Mouse (Mus musculus): Measurements from ENCODE around the gene Mapk12. TPM values are rescaled to one million over a fixed set of nuclear protein-coding genes. Genes with fewer than 3 reads are reported as not detected.

Gene Mapk12
- polyA plus RNA-seq, 1 experiment from 2014 or later = 6.4 TPM

DNA sequence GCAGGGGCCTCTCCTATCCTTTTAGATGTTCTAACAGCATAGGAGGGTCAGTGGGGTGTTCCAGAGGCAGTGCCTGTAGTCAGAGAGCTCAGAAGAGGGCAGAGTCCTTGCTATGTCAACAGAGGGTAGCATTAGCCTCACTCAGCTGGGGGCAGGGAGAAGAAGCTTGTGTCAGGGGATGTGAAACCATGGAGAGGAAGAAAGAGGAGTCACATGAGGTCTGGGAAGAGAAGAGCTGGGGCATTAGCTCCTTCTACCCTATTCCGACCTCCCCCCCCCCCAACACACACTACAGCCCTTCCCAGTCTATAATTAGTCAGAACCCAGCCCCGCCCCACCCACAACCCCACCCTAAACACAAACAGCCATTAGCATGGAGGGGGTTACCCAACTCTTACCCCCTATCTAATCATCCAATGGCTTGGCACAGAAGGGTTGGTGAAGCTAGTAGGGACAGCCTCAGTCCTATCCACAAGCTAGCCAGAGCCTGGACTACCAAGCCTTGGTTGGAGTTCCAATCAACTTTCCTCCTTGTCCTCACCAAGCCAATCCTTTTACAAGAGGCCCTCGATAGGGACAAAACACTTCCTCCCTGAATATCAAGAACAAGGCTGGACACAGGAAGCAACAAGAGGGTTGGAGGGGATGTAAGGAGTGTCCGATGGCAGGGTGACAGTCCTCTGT, 37.2 kb upstream of the Mapk12 start:
- 67% methylated on average over 4 of the region's 4 CpGs for WGBS

GRCm38 (mm10) chr15:89177121-89177520, 36.6 kb upstream of the Mapk12 start:
- Histone ChIP-seq H3K4me3 (0 out of 2 replicates have a peak overlapping the region, but pooled peaks have one; percentile 5), H3K4me1 (peaks cover 87% of the 10 kb centered on the region), H3K9ac (no peak overlapping the region; the same call in 1 of the 2 replicates), H3K27ac (peak overlapping the region; percentile 22; the same call in 1 of the 2 replicates), H3K27me3 (no peaks in the 10 kb centered on the region), H3K4me2 (replicated peaks) (peak overlapping the region; percentile 96), H3K36me3 (no peaks in the 10 kb centered on the region), H3K9me3 (no peaks in the 10 kb centered on the region)
- 9% methylated on average over 5 of the region's 5 CpGs for WGBS
- ATAC-seq (ENCODE audit: low FRiP score, low read depth) = no peak

More for the DNA sequence above, 37.2 kb upstream of the Mapk12 start:
- peak overlapping the region; percentile 96 for H3K4me2 ChIP-seq (replicated peaks)
- H3K9me3 ChIP-seq = no peaks in the 10 kb centered on the region
- no peaks in the 10 kb centered on the region for H3K36me3 ChIP-seq
- 0 out of 2 replicates have a peak overlapping the region, but pooled peaks have one; percentile 5 for H3K4me3 ChIP-seq
- 0 out of 2 replicates have a peak overlapping the region, but pooled peaks have one; percentile 22 for H3K27ac ChIP-seq
- no peak for ATAC-seq (ENCODE audit: low FRiP score, low read depth)
- H3K27me3 ChIP-seq = no peaks in the 10 kb centered on the region
- peaks cover 87% of the 10 kb centered on the region for H3K4me1 ChIP-seq
- H3K9ac ChIP-seq = no peak overlapping the region; the same call in 1 of the 2 replicates

DNA sequence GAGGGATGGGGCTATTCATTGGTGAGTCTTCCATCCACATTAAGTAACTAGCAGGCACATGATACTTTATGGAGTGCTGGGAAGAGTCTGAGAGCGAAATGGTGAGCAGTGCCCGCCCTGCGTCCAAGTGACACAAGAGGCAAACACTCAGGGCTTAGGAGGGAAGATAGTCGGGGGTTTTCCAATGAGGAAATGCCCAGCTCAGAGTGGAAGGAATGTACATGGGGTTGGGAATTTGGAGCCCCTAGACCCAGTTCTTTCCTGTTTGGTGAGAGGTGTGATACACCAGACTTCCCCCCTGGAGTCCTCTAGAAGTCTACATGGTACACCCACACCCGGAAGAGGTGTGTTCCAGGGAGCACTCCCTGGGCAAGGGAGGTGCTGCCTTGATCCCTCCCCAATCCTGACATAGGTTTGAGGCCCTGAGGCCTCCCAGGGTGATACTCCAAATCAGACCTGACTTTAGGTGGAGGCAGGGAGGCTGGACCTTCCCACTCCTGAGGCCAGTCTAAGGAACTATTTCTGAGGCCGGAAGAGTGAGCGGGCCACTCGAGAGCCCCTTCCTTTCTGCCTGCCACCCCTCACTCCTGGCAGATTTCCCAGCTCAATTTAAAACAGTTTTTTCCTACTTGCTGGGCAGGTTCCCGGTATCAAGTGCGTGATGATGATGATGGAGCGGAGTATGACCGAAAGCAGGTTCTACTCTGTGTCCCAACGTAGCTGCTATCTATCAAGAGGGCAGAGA, 35.1 kb upstream of the Mapk12 start:
- no peaks in the 10 kb centered on the region for H3K36me3 ChIP-seq
- H3K27me3 ChIP-seq = no peaks in the 10 kb centered on the region
- H3K9ac ChIP-seq = no peak overlapping the region
- no peak for ATAC-seq (ENCODE audit: low FRiP score, low read depth)
- peak overlapping the region; percentile 19; the same call in 1 of the 2 replicates for H3K4me2 ChIP-seq (replicated peaks)
- no peak overlapping the region for H3K4me3 ChIP-seq
- no peaks in the 10 kb centered on the region for H3K9me3 ChIP-seq
- peaks cover 88% of the 10 kb centered on the region for H3K4me1 ChIP-seq
- WGBS = 64% methylated on average over 13 of the region's 13 CpGs
- peak overlapping the region; percentile 22; the same call in 1 of the 2 replicates for H3K27ac ChIP-seq

- ATAC-seq (ENCODE audit: low FRiP score, low read depth) = no peak
- Histone ChIP-seq H3K9ac (no peak overlapping the region), H3K27me3 (no peaks in the 10 kb centered on the region), H3K4me1 (peaks cover 95% of the 10 kb centered on the region), H3K36me3 (no peaks in the 10 kb centered on the region), H3K4me2 (replicated peaks) (peak overlapping the region; percentile 100), H3K27ac (no peak overlapping the region; the same call in 1 of the 2 replicates), H3K4me3 (no peak overlapping the region), H3K9me3 (no peaks in the 10 kb centered on the region)
- 60% methylated on average over 11 of the region's 11 CpGs for WGBS
Measured at GRCm38 (mm10) chr15:89174889-89175339, 34.4 kb upstream of the Mapk12 start.

- peak overlapping the region; percentile 100 for H3K4me2 ChIP-seq (replicated peaks)
- no peak for ATAC-seq (ENCODE audit: low FRiP score, low read depth)
- no peaks in the 10 kb centered on the region for H3K9me3 ChIP-seq
- peaks cover 3% of the 10 kb centered on the region; the same call in 1 of the 2 replicates for H3K36me3 ChIP-seq
- H3K4me1 ChIP-seq = peaks cover 98% of the 10 kb centered on the region
- H3K9ac ChIP-seq = peak overlapping the region; percentile 82
- H3K27ac ChIP-seq = no peak overlapping the region
- peak overlapping the region; percentile 60 for H3K4me3 ChIP-seq
- H3K27me3 ChIP-seq = no peaks in the 10 kb centered on the region
- 0% methylated on average over 15 of the region's 15 CpGs for WGBS
Measured at GRCm38 (mm10) chr15:89173906-89174214, 33.4 kb upstream of the Mapk12 start.

GRCm38 (mm10) chr15:89173024-89173905, 32.8 kb upstream of the Mapk12 start:
- no peaks in the 10 kb centered on the region for H3K9me3 ChIP-seq
- no peaks in the 10 kb centered on the region for H3K27me3 ChIP-seq
- peak overlapping the region; percentile 60 for H3K4me3 ChIP-seq
- peak overlapping the region; percentile 70; the same call in 1 of the 2 replicates for H3K27ac ChIP-seq
- no peak; the same call in 1 of the 2 replicates for ATAC-seq (ENCODE audit: low FRiP score, low read depth)
- under 1% methylated on average over 62 of the region's 65 CpGs for WGBS
- peak overlapping the region; percentile 100 for H3K4me2 ChIP-seq (replicated peaks)
- H3K36me3 ChIP-seq = peaks cover 6% of the 10 kb centered on the region; the same call in 1 of the 2 replicates
- peaks cover 98% of the 10 kb centered on the region for H3K4me1 ChIP-seq
- peak overlapping the region; percentile 82 for H3K9ac ChIP-seq

DNA sequence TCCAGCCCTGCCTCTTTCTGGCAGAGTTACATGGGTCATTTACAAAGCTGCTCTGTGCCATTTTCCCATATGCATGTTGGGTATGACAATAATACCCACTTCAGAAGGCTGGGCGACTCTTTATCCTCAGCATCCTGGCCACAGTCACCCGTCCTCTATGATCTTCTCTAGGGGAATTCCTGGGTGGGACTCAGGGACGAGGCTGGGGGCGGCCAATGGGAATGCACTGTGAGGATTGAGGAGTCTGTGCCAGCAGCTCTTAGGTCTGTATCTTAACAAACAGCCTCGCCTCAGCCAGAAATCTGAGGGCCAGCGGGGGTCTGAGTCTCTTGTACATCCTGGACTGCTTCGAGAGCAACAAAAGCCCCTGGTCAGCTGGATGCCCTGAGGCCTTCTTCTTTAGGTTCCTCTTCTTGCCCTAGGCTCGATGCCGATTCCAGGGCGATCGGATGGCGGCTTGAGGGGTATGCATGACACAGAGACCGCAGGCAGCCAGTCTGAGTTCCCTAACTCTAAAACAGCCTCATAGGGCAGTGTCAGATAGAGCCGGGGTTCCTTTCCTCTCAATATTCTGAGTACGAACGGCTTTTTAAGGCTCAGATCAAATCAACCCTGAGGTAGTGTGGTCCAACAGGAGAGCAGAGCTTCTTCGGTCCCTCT, 31.9 kb upstream of the Mapk12 start:
- H3K4me3 ChIP-seq = peak overlapping the region; percentile 60
- H3K27ac ChIP-seq = peak overlapping the region; percentile 70; the same call in 1 of the 2 replicates
- H3K4me1 ChIP-seq = peaks cover 91% of the 10 kb centered on the region
- no peaks in the 10 kb centered on the region for H3K9me3 ChIP-seq
- WGBS = 46% methylated on average over 17 of the region's 17 CpGs
- peak overlapping the region; percentile 82 for H3K9ac ChIP-seq
- no peak for ATAC-seq (ENCODE audit: low FRiP score, low read depth)
- peaks cover 15% of the 10 kb centered on the region for H3K36me3 ChIP-seq
- no peaks in the 10 kb centered on the region for H3K27me3 ChIP-seq
- peak overlapping the region; percentile 100 for H3K4me2 ChIP-seq (replicated peaks)

GRCm38 (mm10) chr15:89171526-89172051, 31.1 kb upstream of the Mapk12 start:
- Histone ChIP-seq H3K4me2 (replicated peaks) (no peak overlapping the region), H3K9me3 (no peaks in the 10 kb centered on the region), H3K4me1 (peaks cover 83% of the 10 kb centered on the region), H3K9ac (no peak overlapping the region), H3K36me3 (peaks cover 23% of the 10 kb centered on the region), H3K27me3 (no peaks in the 10 kb centered on the region), H3K27ac (no peak overlapping the region), H3K4me3 (no peak overlapping the region)
- WGBS = 95% methylated on average over 5 of the region's 5 CpGs
- no peak for ATAC-seq (ENCODE audit: low FRiP score, low read depth)

DNA sequence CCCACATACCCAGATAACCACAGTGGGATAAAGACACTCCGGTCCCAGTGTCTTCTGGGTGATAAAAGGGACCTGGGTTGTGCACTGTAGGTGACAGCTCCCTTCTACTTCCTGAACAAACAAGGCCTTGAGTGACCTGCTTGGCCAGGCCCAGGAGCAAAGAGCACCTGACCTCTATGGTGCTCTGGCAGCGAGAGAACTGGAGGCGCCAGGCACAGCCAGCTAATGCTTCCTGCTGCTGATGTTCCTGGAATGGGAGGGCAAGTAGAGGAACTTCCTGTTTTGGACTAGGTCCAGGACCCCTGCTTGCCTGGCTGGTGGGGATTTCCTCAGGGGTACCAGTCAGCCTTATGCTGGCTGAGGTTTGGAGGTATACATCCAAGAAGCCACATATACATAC, 29.6 kb upstream of the Mapk12 start:
- H3K27me3 ChIP-seq = no peaks in the 10 kb centered on the region
- no peaks in the 10 kb centered on the region for H3K9me3 ChIP-seq
- ATAC-seq (ENCODE audit: low FRiP score, low read depth) = no peak
- peaks cover 38% of the 10 kb centered on the region for H3K36me3 ChIP-seq
- no peak overlapping the region for H3K4me3 ChIP-seq
- peak overlapping the region; percentile 81 for H3K27ac ChIP-seq
- H3K4me2 ChIP-seq (replicated peaks) = peak overlapping the region; percentile 51
- no peak overlapping the region for H3K9ac ChIP-seq
- H3K4me1 ChIP-seq = peaks cover 68% of the 10 kb centered on the region
- WGBS = 58% methylated on average over 3 of the region's 3 CpGs

DNA sequence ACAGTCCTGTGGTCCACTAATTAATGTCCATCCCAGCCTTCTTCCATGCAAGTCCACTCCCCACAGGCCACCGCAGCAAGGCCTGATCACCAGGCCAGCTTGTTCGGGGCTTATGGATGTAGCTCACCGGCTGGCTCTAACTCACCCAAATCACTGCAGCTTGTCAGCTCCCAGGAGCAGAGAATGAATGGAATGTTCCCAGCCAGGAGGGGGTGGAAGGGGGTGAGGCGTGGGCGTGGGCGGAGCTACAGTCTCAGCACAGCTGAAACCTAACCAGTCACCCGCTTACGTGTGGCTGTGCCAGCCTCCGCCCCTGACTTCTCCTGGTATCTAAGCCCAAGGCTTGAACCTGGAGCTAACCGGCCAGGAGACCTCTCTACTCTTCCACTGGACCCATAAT, 28.9 kb upstream of the Mapk12 start:
- Histone ChIP-seq H3K9me3 (no peaks in the 10 kb centered on the region), H3K36me3 (peaks cover 44% of the 10 kb centered on the region), H3K4me3 (peak overlapping the region; percentile 23), H3K4me2 (replicated peaks) (peak overlapping the region; percentile 51), H3K27ac (peak overlapping the region; percentile 81), H3K27me3 (no peaks in the 10 kb centered on the region), H3K4me1 (peaks cover 62% of the 10 kb centered on the region), H3K9ac (peak overlapping the region; percentile 48; the same call in 1 of the 2 replicates)
- peak; percentile 86 for ATAC-seq (ENCODE audit: low FRiP score, low read depth)
- 4% methylated on average over 10 of the region's 10 CpGs for WGBS

GRCm38 (mm10) chr15:89168922-89169321, 28.4 kb upstream of the Mapk12 start:
- Histone ChIP-seq H3K27me3 (no peaks in the 10 kb centered on the region), H3K4me3 (peak overlapping the region; percentile 23), H3K4me2 (replicated peaks) (peak overlapping the region; percentile 51), H3K4me1 (peaks cover 56% of the 10 kb centered on the region), H3K9ac (peak overlapping the region; percentile 48), H3K9me3 (no peaks in the 10 kb centered on the region), H3K27ac (peak overlapping the region; percentile 81), H3K36me3 (peaks cover 49% of the 10 kb centered on the region)
- 50% methylated on average over 10 of the region's 10 CpGs for WGBS
- ATAC-seq (ENCODE audit: low FRiP score, low read depth) = no peak

All from limb, embryonic 13.5 days (tissue).